Mouse (Mus musculus) WW6 (cell line): ENCODE data around the gene Fam102a.

Experiments used
- DNase-seq: peaks from one replicate; pipeline ENCODE4 v3.0.0-alpha.2; 2013; ENCODE audit warnings: low read depth, low spot score

The Fam102a gene

GRCm38 (mm10) chr2:32581450-32582095 lies 46.4 kb downstream of the Fam102a start:
- DNase-seq: no peak

- DNase-seq: no peak
These were observed 48.0 kb downstream of the Fam102a start for GRCm38 (mm10) chr2:32582830-32583799.

DNA sequence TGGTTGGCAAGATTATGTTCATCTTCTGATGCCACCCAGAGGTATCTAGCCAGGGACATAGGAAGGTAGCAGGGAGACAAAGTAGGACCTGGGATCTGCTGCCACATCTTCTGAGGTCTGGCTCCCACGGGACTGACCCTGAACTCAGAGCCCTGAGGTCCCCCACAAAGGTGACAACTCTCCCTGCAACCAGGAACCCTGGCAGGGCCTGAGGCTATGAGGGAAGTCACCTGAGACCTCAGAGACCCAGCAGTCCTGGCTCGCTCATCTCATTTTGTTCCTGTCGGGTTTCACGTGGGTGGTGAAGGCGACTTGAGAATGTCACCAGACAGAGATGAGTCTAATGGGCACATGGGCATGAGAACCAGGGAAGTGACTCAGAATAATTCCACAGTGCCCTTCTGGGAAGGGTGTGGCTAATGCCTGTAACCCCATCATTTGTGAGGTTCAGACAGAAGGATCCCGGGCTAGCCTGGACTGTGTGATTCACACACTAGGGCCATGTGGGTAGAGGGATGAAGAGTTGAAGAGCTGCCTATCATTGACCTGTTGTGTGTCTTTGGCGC lies 50.1 kb downstream of the Fam102a start:
- no peak for DNase-seq

- DNase-seq: peak; percentile 92
These were observed 51.8 kb downstream of the Fam102a start, which contains the start of gene St6galnac4 for GRCm38 (mm10) chr2:32586871-32587351. Gene St6galnac4 (plus strand): TSS chr2:32587095.

DNA sequence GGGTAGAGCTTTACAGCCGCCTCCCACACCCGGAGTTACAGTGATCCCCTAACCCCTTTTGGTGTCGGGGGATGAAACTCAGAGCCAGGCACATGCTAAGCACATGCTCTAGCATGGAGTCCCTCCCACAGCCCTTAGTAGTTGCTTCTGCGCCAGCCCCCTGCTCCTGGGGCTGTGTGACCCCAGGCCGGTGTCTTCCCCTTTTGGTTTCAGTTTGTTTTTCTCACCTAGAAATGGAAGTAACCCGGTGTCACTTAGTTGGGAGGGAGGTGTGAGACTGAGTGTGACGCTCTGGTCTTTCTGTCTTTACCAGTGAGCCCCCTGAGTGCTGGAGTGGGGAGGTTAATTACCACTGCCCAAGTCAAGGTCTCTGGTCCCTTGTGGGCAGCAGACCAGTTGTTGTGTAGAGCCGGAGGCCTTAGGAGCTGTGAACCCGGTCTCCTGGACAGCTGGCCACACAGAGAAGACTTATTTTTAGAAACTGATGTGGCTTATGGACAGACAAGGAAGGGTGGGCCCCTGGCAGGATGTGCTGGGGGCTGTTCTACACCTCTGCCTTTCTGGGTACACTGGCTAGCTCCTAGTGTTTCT lies 52.7 kb downstream of the Fam102a start:
- DNase-seq: no peak

- DNase-seq: no peak
These were observed 54.2 kb downstream of the Fam102a start for GRCm38 (mm10) chr2:32589213-32589795.

- DNase-seq: no peak
These were observed 55.1 kb downstream of the Fam102a start for GRCm38 (mm10) chr2:32590224-32590623.

DNA sequence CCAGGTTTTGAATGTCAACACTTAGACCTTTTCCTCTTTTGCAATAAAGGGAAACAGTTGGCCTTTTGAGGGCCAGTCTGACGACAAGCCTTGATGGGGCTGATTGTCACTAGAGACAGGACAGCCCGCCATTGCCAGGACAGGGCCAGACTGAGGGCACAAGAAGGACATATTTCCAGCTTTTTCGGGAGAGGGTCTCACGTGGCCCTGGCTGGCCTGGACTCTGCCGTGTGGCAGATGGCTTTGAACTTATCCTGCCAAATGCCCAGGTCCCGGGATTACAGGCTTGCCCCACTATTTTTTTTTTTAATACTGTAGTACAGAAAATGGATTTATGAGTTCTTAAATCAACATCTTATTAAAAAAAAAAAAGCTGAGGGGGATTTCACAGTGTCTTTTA lies 56.1 kb downstream of the Fam102a start:
- DNase-seq: no peak

DNA sequence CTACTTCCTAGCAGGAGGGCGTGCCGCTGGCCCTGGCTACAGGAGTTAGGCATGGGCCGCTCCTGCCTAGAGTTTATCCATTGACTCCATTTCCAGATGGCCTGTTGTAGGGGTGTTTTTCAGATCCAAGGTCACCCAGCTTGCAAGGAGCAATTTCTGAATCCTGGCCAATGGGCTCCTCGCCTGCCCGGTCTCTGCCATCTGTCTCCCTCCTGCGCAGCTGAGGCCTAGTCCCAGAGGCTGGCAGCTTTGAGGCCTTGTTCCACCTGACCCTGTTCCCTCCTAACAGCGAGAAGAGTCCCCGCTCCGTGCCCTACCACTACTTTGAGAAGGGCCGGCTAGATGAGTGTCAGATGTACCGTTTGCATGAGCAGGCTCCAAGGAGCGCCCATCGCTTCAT lies 61.6 kb downstream of the Fam102a start:
- DNase-seq: no peak

DNA sequence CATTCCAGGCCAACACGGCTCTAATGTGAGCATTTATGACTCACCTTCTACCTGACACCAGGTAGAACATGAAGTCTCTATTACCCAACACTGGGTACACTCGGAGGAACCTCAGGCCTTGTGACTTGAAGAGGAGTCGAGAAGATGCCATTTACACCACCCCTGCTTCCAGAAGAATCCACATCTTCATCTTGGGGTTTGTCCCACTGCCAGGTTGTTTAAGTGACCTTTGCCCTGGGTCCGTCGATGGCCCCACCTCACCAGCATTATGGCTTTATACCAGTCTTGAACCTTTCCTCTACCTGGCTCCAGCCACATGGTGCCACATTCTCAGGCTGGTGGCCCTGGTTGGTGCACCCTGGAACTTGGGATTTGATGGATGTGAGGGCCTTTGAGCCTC lies 62.1 kb downstream of the Fam102a start:
- no peak for DNase-seq

DNA sequence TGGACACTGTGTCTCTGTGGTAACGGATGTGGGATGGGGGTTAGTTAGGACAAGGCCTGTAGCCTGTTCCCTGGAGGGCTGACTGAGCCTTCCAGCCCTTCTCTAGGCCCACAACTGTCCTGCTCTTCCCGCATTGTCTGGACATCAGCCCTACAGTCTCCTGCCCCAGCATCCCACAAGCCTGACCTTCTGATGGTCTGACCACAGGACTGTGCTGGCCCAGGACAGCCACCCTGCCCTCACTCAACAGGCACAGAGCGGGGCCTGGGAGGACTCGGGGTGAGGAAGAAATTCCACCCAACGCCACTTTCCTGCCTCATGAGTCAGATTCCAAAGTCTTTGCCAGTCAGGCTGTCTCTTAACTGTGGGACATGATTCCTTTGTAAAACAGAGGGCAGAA lies 62.6 kb downstream of the Fam102a start:
- no peak for DNase-seq

DNA sequence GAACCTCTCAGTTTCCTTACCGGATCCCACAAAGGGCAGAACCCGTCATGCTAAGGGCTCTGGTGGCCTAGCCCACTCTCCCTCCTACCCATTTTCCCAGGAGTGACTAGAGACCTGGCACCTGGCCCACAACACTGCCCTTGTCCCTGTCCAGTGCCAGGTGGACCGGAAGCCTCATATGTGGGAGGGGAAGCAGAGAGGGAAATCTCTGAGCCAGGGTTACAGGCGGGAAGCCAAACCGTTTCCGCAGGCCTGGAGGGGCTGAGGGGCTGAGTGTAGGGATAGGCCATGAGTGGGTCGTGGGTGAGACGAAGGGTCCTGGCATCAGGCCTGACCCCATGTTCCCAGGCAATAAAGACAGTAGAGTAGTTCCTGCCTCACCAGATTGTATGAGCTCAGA lies 63.4 kb downstream of the Fam102a start:
- DNase-seq: no peak

- DNase-seq: no peak
These were observed 64.3 kb downstream of the Fam102a start, which contains the start of gene St6galnac6 for GRCm38 (mm10) chr2:32599409-32599808. Gene St6galnac6 (plus strand): TSS chr2:32599709.

- DNase-seq: no peak
These were observed 66.4 kb downstream of the Fam102a start for GRCm38 (mm10) chr2:32601417-32602065.

DNA sequence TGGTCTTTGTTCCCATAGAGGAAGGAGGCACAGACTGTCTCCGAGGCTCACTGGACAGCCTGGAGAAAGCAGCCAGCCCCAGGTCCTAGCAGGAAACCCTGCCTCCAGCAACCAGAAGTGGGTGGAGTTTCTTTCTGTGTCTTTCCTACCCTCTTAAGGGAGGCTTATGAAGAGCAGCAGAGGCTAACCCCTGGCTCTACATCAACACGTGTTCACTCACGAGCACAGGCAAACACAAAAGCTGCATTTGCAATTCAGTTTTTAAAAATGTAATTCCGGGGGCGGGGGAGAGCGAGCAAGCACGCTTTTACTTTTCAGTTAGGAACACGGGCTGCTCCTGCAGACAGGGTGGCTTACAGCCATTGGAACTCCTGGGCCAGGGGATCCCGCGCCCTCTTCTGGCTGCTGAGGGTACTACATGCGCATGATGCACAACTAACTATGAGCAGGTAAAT lies 67.5 kb downstream of the Fam102a start:
- no peak for DNase-seq

DNA sequence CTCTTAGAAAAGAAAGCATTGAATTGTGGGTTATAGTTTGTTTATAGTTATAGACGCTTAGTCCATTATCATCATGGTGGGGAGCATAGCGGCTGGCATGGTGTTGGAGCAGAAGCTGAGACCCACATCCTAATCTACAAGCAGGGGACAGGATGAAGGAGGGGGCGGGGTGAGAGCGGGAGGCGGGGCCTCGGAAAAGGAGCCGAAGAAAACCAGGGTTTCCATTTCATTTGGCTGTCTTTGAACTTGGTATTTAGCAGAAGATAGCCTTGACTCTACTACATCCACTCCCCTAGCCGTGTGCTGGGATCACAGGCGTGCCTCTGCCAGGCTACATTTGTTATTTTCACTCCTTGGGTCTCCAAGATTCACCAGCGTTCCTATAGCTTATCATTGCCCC lies 69.5 kb downstream of the Fam102a start:
- DNase-seq: no peak

DNA sequence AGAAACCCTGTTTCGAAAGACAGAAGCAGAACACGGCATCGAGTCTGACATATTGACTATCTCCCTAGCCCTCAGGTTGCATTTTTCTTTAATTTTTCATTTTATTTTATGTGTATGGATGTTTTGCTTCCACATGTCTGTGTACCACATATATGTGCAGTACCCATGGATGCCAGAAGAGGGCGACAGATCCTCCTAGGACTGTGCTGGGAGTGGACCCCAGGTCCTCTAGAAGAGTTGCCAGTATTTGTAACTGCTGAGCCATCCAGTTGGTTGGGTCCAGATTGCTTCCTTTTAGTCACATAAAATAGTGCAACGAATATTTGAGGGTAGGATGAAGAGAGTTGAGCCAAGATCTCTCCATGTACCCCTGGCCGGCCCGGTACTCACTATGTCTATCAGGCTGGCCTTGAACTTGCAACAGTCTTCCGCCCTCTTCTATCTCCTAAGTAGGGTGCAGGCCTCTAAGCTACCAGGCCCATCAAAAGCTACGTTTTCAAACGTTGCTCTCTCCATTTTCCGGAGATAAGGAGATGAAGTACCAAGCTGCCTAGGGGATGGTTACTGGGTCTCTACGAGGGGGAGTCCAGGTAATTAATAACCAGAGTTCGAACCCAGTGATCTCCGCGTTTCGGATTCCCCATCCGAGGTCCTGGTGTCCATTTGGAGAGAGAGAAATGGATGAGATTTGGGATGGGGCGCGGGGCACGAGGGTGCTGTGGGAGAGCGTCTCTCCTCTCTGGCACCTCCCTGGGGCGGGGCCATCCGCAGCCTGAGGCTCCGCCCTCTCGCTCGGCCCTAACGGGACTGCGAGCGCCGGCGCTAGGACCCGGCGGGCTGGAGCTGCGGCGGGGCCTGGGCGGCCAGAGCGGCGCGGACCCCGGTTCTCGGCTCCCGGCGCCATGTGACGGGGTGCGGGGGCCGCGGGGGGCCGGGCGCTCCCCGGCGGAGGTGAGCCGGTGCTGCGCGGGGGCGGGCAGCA lies 71.3 kb downstream of the Fam102a start:
- no peak for DNase-seq

GRCm38 (mm10) chr2:32607262-32607947 lies 72.3 kb downstream of the Fam102a start:
- no peak for DNase-seq
